Comparison of ENCODE assay signal across 8 mouse cellular contexts in genomic region chr10:24381917-24382316, GRCm38 (mm10).
A peak's percentile ranks its signal among the peaks of the same experiment; 100 is the strongest.
DNase-seq lines count a peak whose midpoint lies in the region; ATAC-seq lines count a peak whose summit lies in the region.

No protein-coding gene starts in this region.

- ATAC-seq in hematopoietic stem cell, adult 5-6 weeks (replicated peaks in 1 of 2; ENCODE audit: insufficient read depth in 1 of 2, low FRiP score in 2 of 2, low TSS enrichment in 1 of 2, low read depth in 1 of 2, poor library complexity in 2 of 2, severe bottlenecking in 2 of 2), result peak; percentile 51 to 67; a peak in 3 of 4 replicates

- DNase-seq in left cerebral cortex, adult 18-20 months (ENCODE audit: low spot score in 2 of 2), result peak; percentile 38 to 44
- no peak for DNase-seq in left cerebral cortex, adult 11 months (ENCODE audit: low spot score)
- peak; percentile 29 for DNase-seq in Muller cell, postnatal 12 days (ENCODE audit: inconsistent ontology term)
- peak; percentile 2 for DNase-seq in c-Kit-positive CD71-negative TER-119-negative erythroid progenitor cells, embryonic 14.5 days (ENCODE audit: low read depth)
- peak; percentile 35 to 54 for DNase-seq in lung, postnatal 4 days
- DNase-seq in T-cell, adult 2 months (ENCODE audit: low spot score), result no peak
- DNase-seq in cerebellum, adult 8-10 months, result no peak

Comparison
In these comparisons a context has a peak if more than half of its experiments do, and no peak if none do; other contexts are left out.
1. DNase-seq: peak in left cerebral cortex, adult 18-20 months (2 of 2), Muller cell, postnatal 12 days (single experiment), c-Kit-positive CD71-negative TER-119-negative erythroid progenitor cells, embryonic 14.5 days (single experiment) and lung, postnatal 4 days (2 of 2); none in left cerebral cortex, adult 11 months (single experiment), T-cell, adult 2 months (single experiment) and cerebellum, adult 8-10 months (single experiment).